Mouse (Mus musculus) testis, adult 2 months (tissue): ENCODE data around the gene Sugct.

Experiments used
- CTCF ChIP-seq: fragments of 200-500 bp; IDR thresholded peaks from 2 replicates; pipeline ENCODE4 v1.5.1; 2012; ENCODE audit warnings: low read depth, mild to moderate bottlenecking, inconsistent platforms, low read length, moderate library complexity; ENCODE audit not compliant: control insufficient read depth, insufficient read depth, insufficient replicate concordance
- POLR2A ChIP-seq: fragments of 200-500 bp; IDR thresholded peaks from 2 replicates; pipeline ENCODE4 v1.6.1; 2012; ENCODE audit warnings: low read depth, mild to moderate bottlenecking, inconsistent platforms, low read length, moderate library complexity; ENCODE audit not compliant: control insufficient read depth

- TF ChIP-seq CTCF: no peak
- no peak for TF ChIP-seq POLR2A
Measured at GRCm38 (mm10) chr13:17038341-17038740, 657.0 kb downstream of the Sugct start.
